Mouse (Mus musculus): ENCODE results near the gene Sbf1. TPM values are rescaled to one million over a fixed set of nuclear protein-coding genes. Genes with fewer than 3 reads are reported as not detected.

Gene Sbf1
- polyA plus RNA-seq, 1 experiment from 2014 or later = 51.4 TPM

- Histone ChIP-seq H3K4me1 (no peaks in the 10 kb centered on the region), H3K27ac (no peak overlapping the region), H3K4me3 (replicated peaks) (no peak overlapping the region), H3K36me3 (peaks cover 68% of the 10 kb centered on the region), H3K9ac (no peak overlapping the region), H3K27me3 (no peaks in the 10 kb centered on the region), H3K9me3 (replicated peaks) (no peaks in the 10 kb centered on the region), H3K4me2 (no peak overlapping the region)
- no peak for ATAC-seq (replicated peaks; ENCODE audit: low FRiP score)
- WGBS = 71% methylated on average over 5 of the region's 5 CpGs
Measured at GRCm38 (mm10) chr15:89264485-89264884, 50.6 kb downstream of the Sbf1 start.

GRCm38 (mm10) chr15:89258997-89259396 is 56.1 kb downstream of the Sbf1 start:
- H3K4me1 ChIP-seq = no peaks in the 10 kb centered on the region
- no peaks in the 10 kb centered on the region for H3K27me3 ChIP-seq
- no peaks in the 10 kb centered on the region for H3K9me3 ChIP-seq (replicated peaks)
- peaks cover 73% of the 10 kb centered on the region for H3K36me3 ChIP-seq
- H3K4me3 ChIP-seq (replicated peaks) = no peak overlapping the region
- WGBS = 93% methylated on average over 5 of the region's 5 CpGs
- H3K27ac ChIP-seq = no peak overlapping the region
- no peak overlapping the region for H3K9ac ChIP-seq
- ATAC-seq (replicated peaks; ENCODE audit: low FRiP score) = no peak
- H3K4me2 ChIP-seq = no peak overlapping the region

GRCm38 (mm10) chr15:89255330-89255729 is 59.8 kb downstream of the Sbf1 start:
- H3K9ac ChIP-seq = no peak overlapping the region
- no peak overlapping the region for H3K4me3 ChIP-seq (replicated peaks)
- H3K4me1 ChIP-seq = no peaks in the 10 kb centered on the region
- WGBS = 89% methylated on average over 4 of the region's 4 CpGs
- ATAC-seq (replicated peaks; ENCODE audit: low FRiP score) = no peak
- H3K9me3 ChIP-seq (replicated peaks) = no peaks in the 10 kb centered on the region
- H3K36me3 ChIP-seq = peaks cover 65% of the 10 kb centered on the region
- no peak overlapping the region for H3K4me2 ChIP-seq
- H3K27ac ChIP-seq = no peak overlapping the region
- H3K27me3 ChIP-seq = no peaks in the 10 kb centered on the region

- no peaks in the 10 kb centered on the region for H3K27me3 ChIP-seq
- no peaks in the 10 kb centered on the region for H3K9me3 ChIP-seq (replicated peaks)
- no peak overlapping the region for H3K4me3 ChIP-seq (replicated peaks)
- H3K4me1 ChIP-seq = no peaks in the 10 kb centered on the region
- H3K36me3 ChIP-seq = peaks cover 36% of the 10 kb centered on the region
- no peak overlapping the region for H3K4me2 ChIP-seq
- 87% methylated on average over 6 of the region's 6 CpGs for WGBS
- ATAC-seq (replicated peaks; ENCODE audit: low FRiP score) = no peak
- H3K27ac ChIP-seq = no peak overlapping the region
- no peak overlapping the region for H3K9ac ChIP-seq
Measured at GRCm38 (mm10) chr15:89249063-89249462, 66.0 kb downstream of the Sbf1 start.

GRCm38 (mm10) chr15:89241025-89241424 is 74.1 kb downstream of the Sbf1 start:
- Histone ChIP-seq H3K9ac (no peak overlapping the region), H3K27me3 (no peaks in the 10 kb centered on the region), H3K4me1 (no peaks in the 10 kb centered on the region), H3K4me3 (replicated peaks) (no peak overlapping the region), H3K9me3 (replicated peaks) (no peaks in the 10 kb centered on the region), H3K27ac (no peak overlapping the region), H3K4me2 (no peak overlapping the region), H3K36me3 (peaks cover 19% of the 10 kb centered on the region)
- WGBS = 76% methylated on average over 2 of the region's 2 CpGs
- ATAC-seq (replicated peaks; ENCODE audit: low FRiP score) = no peak

- no peak overlapping the region for H3K4me3 ChIP-seq (replicated peaks)
- H3K9me3 ChIP-seq (replicated peaks) = no peaks in the 10 kb centered on the region
- no peaks in the 10 kb centered on the region for H3K27me3 ChIP-seq
- H3K4me2 ChIP-seq = no peak overlapping the region
- H3K27ac ChIP-seq = 0 out of 2 replicates have a peak overlapping the region, but pooled peaks have one; percentile 4
- WGBS = 65% methylated on average over 3 of the region's 3 CpGs
- H3K4me1 ChIP-seq = no peaks in the 10 kb centered on the region
- peaks cover 19% of the 10 kb centered on the region for H3K36me3 ChIP-seq
- no peak overlapping the region for H3K9ac ChIP-seq
- ATAC-seq (replicated peaks; ENCODE audit: low FRiP score) = no peak
Measured at GRCm38 (mm10) chr15:89239751-89240392, 75.2 kb downstream of the Sbf1 start.

Small RNAs within 50 kb of the gene (microRNA-seq; reads per million reads assigned to microRNA genes)
- 1.3 reads per million for gene Mir6959

Other genes with a start within 250 kb of the Sbf1 start
- 46.1 and 52.5 TPM in 2 replicates for gene Trabd, start 240.2 kb downstream of the Sbf1 start, polyA plus RNA-seq (2015; fragmentation: Nextera tagmentation; extraction: Ambion mirVana)
- 18.0 and 19.9 TPM in 2 replicates for gene Selenoo, start 226.2 kb downstream of the Sbf1 start, polyA plus RNA-seq (2015; fragmentation: Nextera tagmentation; extraction: Ambion mirVana)
- 13.8 and 16.0 TPM in 2 replicates for gene Tubgcp6, start 192.2 kb downstream of the Sbf1 start, polyA plus RNA-seq (2015; fragmentation: Nextera tagmentation; extraction: Ambion mirVana)
- 17.8 and 19.3 TPM in 2 replicates for gene Hdac10, start 186.6 kb downstream of the Sbf1 start, polyA plus RNA-seq (2015; fragmentation: Nextera tagmentation; extraction: Ambion mirVana)
- 14.8 and 16.7 TPM in 2 replicates for gene Mapk12, start 174.6 kb downstream of the Sbf1 start, polyA plus RNA-seq (2015; fragmentation: Nextera tagmentation; extraction: Ambion mirVana)
- gene Mapk11, start 165.7 kb downstream of the Sbf1 start, polyA plus RNA-seq (2015; fragmentation: Nextera tagmentation; extraction: Ambion mirVana) = 15.4 and 16.5 TPM in 2 replicates
- gene Plxnb2, start 134.5 kb downstream of the Sbf1 start, polyA plus RNA-seq (2015; fragmentation: Nextera tagmentation; extraction: Ambion mirVana) = 138 and 160 TPM in 2 replicates
- gene Dennd6b, start 118.8 kb downstream of the Sbf1 start, polyA plus RNA-seq (2015; fragmentation: Nextera tagmentation; extraction: Ambion mirVana) = 17.0 and 19.2 TPM in 2 replicates
- 22.7 and 26.9 TPM in 2 replicates for gene Ppp6r2, start 103.8 kb downstream of the Sbf1 start, polyA plus RNA-seq (2015; fragmentation: Nextera tagmentation; extraction: Ambion mirVana)
- 0.71 and 0.74 TPM in 2 replicates for gene Adm2, start 7.4 kb upstream of the Sbf1 start, polyA plus RNA-seq (2015; fragmentation: Nextera tagmentation; extraction: Ambion mirVana)
- 6.8 and 7.1 TPM in 2 replicates for gene Miox, start 19.1 kb upstream of the Sbf1 start, polyA plus RNA-seq (2015; fragmentation: Nextera tagmentation; extraction: Ambion mirVana)
- gene Lmf2, start 40.3 kb upstream of the Sbf1 start, polyA plus RNA-seq (2015; fragmentation: Nextera tagmentation; extraction: Ambion mirVana) = 54.1 and 67.9 TPM in 2 replicates
- 147 and 155 TPM in 2 replicates for gene Ncaph2, start 40.4 kb upstream of the Sbf1 start, polyA plus RNA-seq (2015; fragmentation: Nextera tagmentation; extraction: Ambion mirVana)
- gene Sco2, start 58.5 kb upstream of the Sbf1 start, polyA plus RNA-seq (2015; fragmentation: Nextera tagmentation; extraction: Ambion mirVana) = 7.9 and 8.2 TPM in 2 replicates
- 1.3 and 1.4 TPM in 2 replicates for gene Tymp, start 61.7 kb upstream of the Sbf1 start, polyA plus RNA-seq (2015; fragmentation: Nextera tagmentation; extraction: Ambion mirVana)
- gene Odf3b, start 64.0 kb upstream of the Sbf1 start, polyA plus RNA-seq (2015; fragmentation: Nextera tagmentation; extraction: Ambion mirVana) = 0.82 and 0.83 TPM in 2 replicates
- gene Klhdc7b, start 69.6 kb upstream of the Sbf1 start, polyA plus RNA-seq (2015; fragmentation: Nextera tagmentation; extraction: Ambion mirVana) = not detected in 2 replicates
- not detected in 2 replicates for gene Syce3, start 95.2 kb upstream of the Sbf1 start, polyA plus RNA-seq (2015; fragmentation: Nextera tagmentation; extraction: Ambion mirVana)
- gene Cpt1b, start 110.6 kb upstream of the Sbf1 start, polyA plus RNA-seq (2015; fragmentation: Nextera tagmentation; extraction: Ambion mirVana) = 3.9 and 4.4 TPM in 2 replicates
- gene C730034F03Rik, start 114.3 kb upstream of the Sbf1 start, polyA plus RNA-seq (2015; fragmentation: Nextera tagmentation; extraction: Ambion mirVana) = 3.7 and 3.8 TPM in 2 replicates
- 0.15 TPM in 1 of 2 replicates, not detected in the other for gene Gm44502, start 114.4 kb upstream of the Sbf1 start, polyA plus RNA-seq (2015; fragmentation: Nextera tagmentation; extraction: Ambion mirVana)
- gene Chkb, start 114.6 kb upstream of the Sbf1 start, polyA plus RNA-seq (2015; fragmentation: Nextera tagmentation; extraction: Ambion mirVana) = 57.2 and 62.0 TPM in 2 replicates
- 0.77 and 1.7 TPM in 2 replicates for gene Mapk8ip2, start 138.6 kb upstream of the Sbf1 start, polyA plus RNA-seq (2015; fragmentation: Nextera tagmentation; extraction: Ambion mirVana)
- 14.4 and 18.7 TPM in 2 replicates for gene Arsa, start 162.1 kb upstream of the Sbf1 start, polyA plus RNA-seq (2015; fragmentation: Nextera tagmentation; extraction: Ambion mirVana)
- 1.8 and 2.2 TPM in 2 replicates for gene Shank3, start 184.3 kb upstream of the Sbf1 start, polyA plus RNA-seq (2015; fragmentation: Nextera tagmentation; extraction: Ambion mirVana)